Mouse (Mus musculus): ENCODE measurements around the gene Ildr2. TPM values are rescaled to one million over a fixed set of nuclear protein-coding genes. Genes with fewer than 3 reads are reported as not detected.

Gene Ildr2
- total and polyA plus RNA-seq, 2 experiments from 2014 or later: 7.1 to 31.3 TPM

GRCm38 (mm10) chr1:166361842-166362241 is 107.9 kb downstream of the Ildr2 start:
- no peaks in the 10 kb centered on the region for H3K36me3 ChIP-seq (ENCODE audit: insufficient read depth, low read length)
- 80% methylated on average over 3 of the region's 3 CpGs for WGBS
- H3K4me1 ChIP-seq (ENCODE audit: insufficient read depth, low read length): no peaks in the 10 kb centered on the region
- no peak for DNase-seq (ENCODE audit: low spot score)
- H3K4me2 ChIP-seq (ENCODE audit: low read depth, low read length, poor library complexity, severe bottlenecking): no peak overlapping the region
- H3K27ac ChIP-seq (ENCODE audit: low read depth, low read length): no peak overlapping the region
- no peak for ATAC-seq (ENCODE audit: low FRiP score)
- H3K4me3 ChIP-seq (ENCODE audit: low read depth, low read length): no peak overlapping the region
- no peaks in the 10 kb centered on the region for H3K27me3 ChIP-seq (ENCODE audit: insufficient read depth, low read length)
- H3K9me3 ChIP-seq (ENCODE audit: low read length): no peaks in the 10 kb centered on the region
- H3K9ac ChIP-seq (replicated peaks; ENCODE audit: low read length, poor library complexity, severe bottlenecking): no peak overlapping the region
- peak; percentile 51 for TF ChIP-seq CTCF (IDR thresholded peaks at IDR 0.05)

GRCm38 (mm10) chr1:166362659-166363058 is 108.7 kb downstream of the Ildr2 start:
- no peak overlapping the region for H3K27ac ChIP-seq (ENCODE audit: low read depth, low read length)
- no peaks in the 10 kb centered on the region for H3K27me3 ChIP-seq (ENCODE audit: insufficient read depth, low read length)
- H3K9ac ChIP-seq (replicated peaks; ENCODE audit: low read length, poor library complexity, severe bottlenecking): no peak overlapping the region
- no peak for TF ChIP-seq CTCF (IDR thresholded peaks at IDR 0.05)
- H3K36me3 ChIP-seq (ENCODE audit: insufficient read depth, low read length): no peaks in the 10 kb centered on the region
- no peak overlapping the region for H3K4me3 ChIP-seq (ENCODE audit: low read depth, low read length)
- ATAC-seq (ENCODE audit: low FRiP score) (no peak), DNase-seq (ENCODE audit: low spot score) (no peak)
- H3K4me2 ChIP-seq (ENCODE audit: low read depth, low read length, poor library complexity, severe bottlenecking): no peak overlapping the region
- no peaks in the 10 kb centered on the region for H3K9me3 ChIP-seq (ENCODE audit: low read length)
- 70% methylated on average over 3 of the region's 3 CpGs for WGBS
- no peaks in the 10 kb centered on the region for H3K4me1 ChIP-seq (ENCODE audit: insufficient read depth, low read length)

GRCm38 (mm10) chr1:166363122-166363521 is 109.2 kb downstream of the Ildr2 start:
- Histone ChIP-seq H3K27ac (ENCODE audit: low read depth, low read length) (no peak overlapping the region), H3K4me3 (ENCODE audit: low read depth, low read length) (no peak overlapping the region), H3K4me2 (ENCODE audit: low read depth, low read length, poor library complexity, severe bottlenecking) (no peak overlapping the region), H3K9me3 (ENCODE audit: low read length) (no peaks in the 10 kb centered on the region), H3K4me1 (ENCODE audit: insufficient read depth, low read length) (no peaks in the 10 kb centered on the region), H3K36me3 (ENCODE audit: insufficient read depth, low read length) (no peaks in the 10 kb centered on the region), H3K27me3 (ENCODE audit: insufficient read depth, low read length) (no peaks in the 10 kb centered on the region), H3K9ac (replicated peaks; ENCODE audit: low read length, poor library complexity, severe bottlenecking) (no peak overlapping the region)
- no peak for TF ChIP-seq CTCF (IDR thresholded peaks at IDR 0.05)
- ATAC-seq (ENCODE audit: low FRiP score) (no peak), DNase-seq (ENCODE audit: low spot score) (no peak)

Other genes with a start within 250 kb of the Ildr2 start
- gene Dusp27, start 126.2 kb upstream of the Ildr2 start, total RNA-seq (2014; rRNA removed): 0.71 and 1.2 TPM in 2 replicates
- gene Dusp27, start 126.2 kb upstream of the Ildr2 start, polyA plus RNA-seq (2015; fragmentation: Nextera tagmentation; extraction: Ambion mirVana): 0.59 and 0.72 TPM in 2 replicates
- gene Gpa33, start 123.9 kb upstream of the Ildr2 start, total RNA-seq (2014; rRNA removed): 0.14 TPM in 1 of 2 replicates, not detected in the other
- gene Gpa33, start 123.9 kb upstream of the Ildr2 start, polyA plus RNA-seq (2015; fragmentation: Nextera tagmentation; extraction: Ambion mirVana): 0.17 TPM in 1 of 2 replicates, not detected in the other
- 0.22 and 1.2 TPM in 2 replicates for gene Mael, start 15.4 kb upstream of the Ildr2 start, total RNA-seq (2014; rRNA removed)
- 0.25 and 0.48 TPM in 2 replicates for gene Mael, start 15.4 kb upstream of the Ildr2 start, polyA plus RNA-seq (2015; fragmentation: Nextera tagmentation; extraction: Ambion mirVana)
- 57.1 and 65.9 TPM in 2 replicates for gene Tada1, start 125.0 kb downstream of the Ildr2 start, total RNA-seq (2014; rRNA removed)
- gene Tada1, start 125.0 kb downstream of the Ildr2 start, polyA plus RNA-seq (2015; fragmentation: Nextera tagmentation; extraction: Ambion mirVana): 64.7 and 69.1 TPM in 2 replicates
- gene Pogk, start 155.7 kb downstream of the Ildr2 start, total RNA-seq (2014; rRNA removed): 77.9 and 86.9 TPM in 2 replicates
- gene Pogk, start 155.7 kb downstream of the Ildr2 start, polyA plus RNA-seq (2015; fragmentation: Nextera tagmentation; extraction: Ambion mirVana): 20.1 and 22.0 TPM in 2 replicates
- gene Gm4846, start 243.4 kb downstream of the Ildr2 start, total RNA-seq (2014; rRNA removed): not detected in 2 replicates
- gene Gm4846, start 243.4 kb downstream of the Ildr2 start, polyA plus RNA-seq (2015; fragmentation: Nextera tagmentation; extraction: Ambion mirVana): not detected in 2 replicates